Mouse (Mus musculus): Measurements from ENCODE around the gene Leng9.

GRCm38 (mm10) chr7:4124315-4124759 is 25.8 kb downstream of the Leng9 start:
- no peak for TF ChIP-seq CTCF (IDR thresholded peaks at IDR 0.05; ENCODE audit: extremely low read depth, insufficient read length, insufficient replicate concordance, low read depth, low read length)
- no peak for TF ChIP-seq POLR2A (IDR thresholded peaks at IDR 0.05; ENCODE audit: low read depth, low read length)
